Mouse (Mus musculus) liver, postnatal 0 days (tissue): ENCODE measurements around the gene Sh3bgr.

Experiments
- CTCF ChIP-seq: sonication (generic); IDR thresholded peaks from 2 replicates; pipeline ENCODE4 v1.5.1; 2016; ENCODE audit warnings: antibody characterized with exemption, low read depth
- EP300 ChIP-seq: IDR thresholded peaks from 2 replicates; pipeline ENCODE4 v1.6.1; 2016; ENCODE audit warnings: antibody characterized with exemption, low read depth, mild to moderate bottlenecking

DNA sequence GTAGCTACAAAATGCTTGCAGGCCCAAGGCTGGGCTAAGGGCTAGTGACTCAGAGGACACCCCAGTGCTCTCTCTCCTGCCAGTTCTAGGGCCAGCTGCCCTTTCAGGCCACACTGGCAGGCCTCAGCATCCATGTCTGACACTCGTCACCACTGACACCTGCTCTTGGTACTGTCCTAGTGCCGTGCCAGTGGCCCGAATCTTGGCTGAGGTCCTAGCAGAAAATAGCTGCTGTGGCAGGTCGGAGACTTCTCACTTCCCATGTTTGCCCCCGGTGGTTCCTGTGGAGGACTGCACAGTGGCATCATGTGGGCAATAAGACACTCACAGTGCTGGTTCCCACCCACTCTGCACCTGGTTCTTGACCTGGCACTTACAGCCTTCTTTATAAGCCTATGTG lies 21.2 kb downstream of the Sh3bgr start:
- TF ChIP-seq CTCF: 0 out of 2 replicates have a peak, but pooled peaks have one; percentile 3
- no peak for TF ChIP-seq EP300
